Mouse (Mus musculus) ES-Bruce4 (cell line): ENCODE data around the gene Fitm2.
A peak's percentile ranks its signal among the peaks of the same experiment; 100 is the strongest.

Experiments used
- CTCF ChIP-seq: IDR thresholded peaks from one replicate; pipeline ENCODE4 v1.8.1; 2011; ENCODE audit warnings: low read depth, low read length
- POLR2A ChIP-seq: IDR thresholded peaks from one replicate; pipeline ENCODE4 v1.8.1; 2011; ENCODE audit warnings: low read length; ENCODE audit not compliant: insufficient read depth

DNA sequence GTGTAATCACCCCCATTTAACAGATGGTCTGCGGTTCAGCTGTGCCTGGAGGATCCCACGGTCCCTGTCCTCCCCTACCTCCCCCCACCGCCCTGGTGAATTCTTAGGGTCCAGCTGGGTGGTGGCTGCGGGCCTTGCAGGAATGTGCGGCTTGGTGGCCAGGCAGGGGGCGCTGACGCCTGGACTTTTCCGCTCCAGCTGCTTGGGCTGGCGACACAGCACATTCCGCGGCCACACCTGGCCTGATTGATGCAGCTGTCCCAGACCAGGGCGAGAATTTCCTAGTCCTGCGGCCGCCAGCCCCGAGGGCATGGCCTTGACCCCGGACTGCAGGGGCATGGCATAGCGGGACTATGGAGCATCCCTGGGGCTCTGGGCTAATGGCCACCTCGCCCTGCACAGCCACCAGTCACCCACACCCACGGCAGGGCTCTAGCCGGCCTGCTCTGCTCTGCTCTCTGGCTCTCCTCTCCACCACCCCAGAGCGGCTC is 9.2 kb upstream of the Fitm2 start:
- TF ChIP-seq POLR2A (no peak), CTCF (peak; percentile 45)
